Mouse (Mus musculus): Measurements from ENCODE around the gene Bcl2a1d.
"Not testable (repeated sequence)": the region's sequence is repeated elsewhere in the genome, so short reads cannot be mapped to it uniquely, and the experiment has no call there.

The Bcl2a1d gene

DNA sequence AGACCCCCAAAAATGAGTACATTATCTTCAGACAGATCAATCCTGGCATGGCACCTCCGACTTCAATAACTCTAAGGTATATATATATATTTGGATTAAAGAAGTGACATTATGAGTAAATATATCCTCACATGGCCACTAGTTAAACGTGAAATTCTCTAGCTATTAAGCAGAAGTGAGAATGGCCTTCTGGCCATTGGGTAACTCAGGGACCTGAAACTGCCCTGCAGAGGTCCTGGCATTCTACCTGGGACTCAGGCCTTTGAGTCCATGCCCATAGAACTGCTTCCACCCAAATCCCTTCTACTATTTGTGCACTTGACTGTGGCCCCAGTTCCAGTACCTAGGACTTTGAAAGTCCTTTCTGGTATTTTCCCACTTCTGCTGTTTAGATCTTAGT lies 40.4 kb downstream of the Bcl2a1d start:
- DNase-seq (ENCODE audit: low spot score), result not testable (repeated sequence)

DNA sequence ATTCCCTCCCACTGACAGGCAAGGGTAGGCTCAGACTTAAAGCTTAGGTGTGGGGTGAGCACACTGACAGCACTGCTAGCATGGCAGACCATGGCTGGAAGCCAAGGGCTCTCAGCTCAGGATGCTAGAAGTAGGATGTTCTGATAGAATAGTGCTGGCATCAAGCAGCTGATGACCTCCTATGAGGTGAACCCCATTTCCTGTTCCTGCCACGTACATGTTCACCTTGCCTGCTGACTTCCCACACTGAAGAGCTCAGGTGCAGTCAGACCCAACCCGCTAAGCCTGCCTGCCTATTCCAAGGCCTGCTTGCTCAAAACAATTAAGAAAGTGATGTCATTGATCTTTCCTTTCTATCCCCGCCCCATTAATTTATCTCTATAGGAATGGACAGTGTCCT lies 42.3 kb downstream of the Bcl2a1d start:
- not testable (repeated sequence) for DNase-seq (ENCODE audit: low spot score)

DNA sequence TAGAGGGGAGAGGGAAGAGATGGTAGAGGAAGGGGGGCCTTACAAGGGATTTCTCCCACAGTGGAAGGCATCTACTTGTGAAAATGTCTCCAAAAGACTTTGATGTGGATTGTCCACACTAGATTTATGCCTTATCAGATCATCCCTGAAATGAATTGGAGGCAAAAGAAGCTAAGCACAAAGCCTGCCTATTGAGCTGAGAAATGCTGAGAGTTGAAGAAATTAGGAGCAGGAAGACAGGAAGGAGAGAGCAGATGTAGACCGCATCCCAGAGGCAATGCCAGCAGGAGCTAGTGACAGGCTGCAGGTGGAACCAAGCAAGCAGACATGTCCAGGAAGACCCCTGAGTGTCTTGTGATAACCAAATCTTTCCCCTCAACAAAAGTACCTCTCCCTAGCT lies 45.0 kb downstream of the Bcl2a1d start:
- not testable (repeated sequence) for DNase-seq (ENCODE audit: low spot score)

Measured in ovary, adult 18-20 months (tissue).